Mouse (Mus musculus) liver, postnatal 0 days (tissue): ENCODE data around the gene Ubxn6.

Experiments used
- CTCF ChIP-seq: sonication (generic); IDR thresholded peaks from 2 replicates; pipeline ENCODE4 v1.5.1; 2016; ENCODE audit warnings: antibody characterized with exemption, low read depth
- EP300 ChIP-seq: IDR thresholded peaks from 2 replicates; pipeline ENCODE4 v1.6.1; 2016; ENCODE audit warnings: antibody characterized with exemption, low read depth, mild to moderate bottlenecking

GRCm38 (mm10) chr17:56036901-56037287 is 37.9 kb downstream of the Ubxn6 start:
- TF ChIP-seq CTCF (no peak), EP300 (no peak)
